Mouse (Mus musculus): Measurements from ENCODE around the gene Epor. TPM values are rescaled to one million over a fixed set of nuclear protein-coding genes. Genes with fewer than 3 reads are reported as not detected.

Epor gene
- polyA plus RNA-seq, 1 experiment = 1.1 TPM

DNA sequence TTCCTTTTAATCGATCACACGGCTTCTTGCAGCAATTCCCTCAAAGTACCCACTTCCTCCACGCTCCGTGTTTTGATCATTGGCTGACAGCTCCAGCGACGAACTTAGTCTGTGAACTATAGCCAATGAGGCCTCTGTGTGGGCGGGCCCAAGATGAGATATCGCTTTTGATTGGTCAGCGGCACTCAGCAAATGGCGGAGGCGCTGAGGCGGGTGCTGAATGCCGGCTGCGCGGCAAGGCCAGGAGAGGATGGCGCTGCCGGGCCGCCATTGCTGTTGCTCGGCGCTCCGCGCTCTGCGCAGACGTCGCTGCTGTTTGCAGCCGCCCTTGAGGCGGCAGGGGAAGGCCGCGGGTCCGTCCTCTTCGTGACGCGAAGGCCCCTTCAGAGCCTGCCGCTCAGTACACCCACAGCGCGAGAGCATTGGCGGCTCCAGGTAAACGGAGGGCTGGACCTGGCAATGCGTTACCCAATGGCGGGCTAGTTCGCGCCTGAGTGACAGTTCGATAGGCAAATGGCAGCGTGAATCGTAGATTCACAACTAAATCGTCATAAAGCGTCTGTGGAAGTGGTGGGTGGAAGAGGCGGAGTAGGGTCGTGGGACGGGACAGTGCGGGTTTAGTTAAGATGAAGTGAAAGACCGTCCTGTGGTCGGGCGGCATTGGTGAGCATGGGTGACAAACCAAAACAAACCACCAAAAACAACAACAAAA is 7.6 kb downstream of the Epor start, which contains the start of gene Swsap1:
Gene Swsap1, plus strand, starts transcription at position 186 of the 712 bp plus-strand sequence.
- TF ChIP-seq CTCF (IDR thresholded peaks at IDR 0.05; ENCODE audit: low read depth, low read length) (no peak), POLR2A (IDR thresholded peaks at IDR 0.05; ENCODE audit: borderline replicate concordance, low read depth, low read length) (no peak)
- H3K4me3 ChIP-seq (ENCODE audit: insufficient read depth, low read length) = peak within 1 kb of the TSS; percentile 69
- H3K4me1 ChIP-seq (ENCODE audit: control insufficient read depth, insufficient read depth, low read length) = peaks cover 4% of the 10 kb centered on the region
- peak within 1 kb of the TSS; percentile 73 for H3K27ac ChIP-seq (ENCODE audit: insufficient read depth, low read depth, low read length)

DNA sequence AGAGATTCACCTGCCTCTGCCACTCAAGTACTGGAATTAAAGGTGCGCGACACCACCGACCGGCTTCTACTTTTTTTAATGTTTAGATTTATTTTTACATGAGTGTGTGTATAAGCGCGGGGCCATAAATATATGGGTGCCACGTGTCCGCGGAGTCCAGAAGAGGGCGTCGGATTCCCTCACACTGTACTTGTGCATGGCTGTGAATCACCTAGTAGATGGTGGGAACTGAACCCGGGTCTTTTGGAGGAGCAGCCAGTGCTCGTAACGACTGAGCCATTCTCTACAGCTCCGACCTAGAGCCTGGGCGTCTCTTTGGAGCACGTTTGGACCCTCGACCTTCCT is 8.1 kb downstream of the Epor start:
- peaks cover 4% of the 10 kb centered on the region for H3K4me1 ChIP-seq (ENCODE audit: control insufficient read depth, insufficient read depth, low read length)
- H3K27ac ChIP-seq (ENCODE audit: insufficient read depth, low read depth, low read length) = peak overlapping the region; percentile 73
- TF ChIP-seq CTCF (IDR thresholded peaks at IDR 0.05; ENCODE audit: low read depth, low read length) = peak; percentile 61
- no peak for TF ChIP-seq POLR2A (IDR thresholded peaks at IDR 0.05; ENCODE audit: borderline replicate concordance, low read depth, low read length)
- peak overlapping the region; percentile 69 for H3K4me3 ChIP-seq (ENCODE audit: insufficient read depth, low read length)

DNA sequence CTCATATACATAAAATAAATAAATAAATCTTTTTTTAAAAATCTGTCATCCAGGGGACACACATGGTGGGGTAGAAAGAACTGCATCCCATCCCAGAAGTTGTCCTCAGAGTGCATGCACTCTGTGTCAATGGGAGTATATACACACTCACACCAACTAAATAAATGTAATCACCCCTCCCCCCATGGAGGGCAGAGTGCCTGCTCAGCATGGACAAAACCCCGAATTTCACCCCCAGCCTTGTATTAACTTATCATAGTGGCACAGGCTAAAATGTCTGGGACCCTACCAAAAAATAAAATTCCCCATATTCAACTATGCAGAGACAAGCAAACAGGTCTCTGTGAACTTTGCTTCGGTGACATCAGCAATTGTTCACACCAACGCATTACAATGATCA is 8.7 kb downstream of the Epor start:
- TF ChIP-seq CTCF (IDR thresholded peaks at IDR 0.05; ENCODE audit: low read depth, low read length) (no peak), POLR2A (IDR thresholded peaks at IDR 0.05; ENCODE audit: borderline replicate concordance, low read depth, low read length) (no peak)
- H3K4me3 ChIP-seq (ENCODE audit: insufficient read depth, low read length) = no peak overlapping the region
- H3K27ac ChIP-seq (ENCODE audit: insufficient read depth, low read depth, low read length) = no peak overlapping the region
- H3K4me1 ChIP-seq (ENCODE audit: control insufficient read depth, insufficient read depth, low read length) = peaks cover 4% of the 10 kb centered on the region

DNA sequence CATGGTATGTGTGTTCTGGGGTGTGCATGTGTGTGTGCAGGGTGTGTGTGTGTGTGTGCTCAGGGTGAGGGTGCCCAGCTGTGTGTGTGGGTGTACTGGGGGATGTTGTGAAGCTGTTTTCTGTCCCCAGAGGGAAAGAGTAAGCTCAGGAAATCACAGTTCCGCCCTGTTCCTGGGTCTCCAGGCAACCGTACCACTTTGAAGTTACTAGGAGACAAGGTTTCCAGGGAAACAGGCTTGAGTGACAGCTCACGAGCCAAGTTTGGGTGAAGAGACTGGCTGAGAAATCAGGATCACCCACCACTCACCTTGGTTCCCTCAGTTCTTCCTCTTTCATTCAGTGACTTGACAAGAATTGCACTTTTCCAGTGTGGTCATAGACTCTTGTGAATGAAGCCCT is 9.7 kb downstream of the Epor start:
- H3K4me1 ChIP-seq (ENCODE audit: control insufficient read depth, insufficient read depth, low read length) = peaks cover 4% of the 10 kb centered on the region
- H3K27ac ChIP-seq (ENCODE audit: insufficient read depth, low read depth, low read length) = no peak overlapping the region
- TF ChIP-seq CTCF (IDR thresholded peaks at IDR 0.05; ENCODE audit: low read depth, low read length) = no peak
- TF ChIP-seq POLR2A (IDR thresholded peaks at IDR 0.05; ENCODE audit: borderline replicate concordance, low read depth, low read length) = no peak
- H3K4me3 ChIP-seq (ENCODE audit: insufficient read depth, low read length) = no peak overlapping the region

DNA sequence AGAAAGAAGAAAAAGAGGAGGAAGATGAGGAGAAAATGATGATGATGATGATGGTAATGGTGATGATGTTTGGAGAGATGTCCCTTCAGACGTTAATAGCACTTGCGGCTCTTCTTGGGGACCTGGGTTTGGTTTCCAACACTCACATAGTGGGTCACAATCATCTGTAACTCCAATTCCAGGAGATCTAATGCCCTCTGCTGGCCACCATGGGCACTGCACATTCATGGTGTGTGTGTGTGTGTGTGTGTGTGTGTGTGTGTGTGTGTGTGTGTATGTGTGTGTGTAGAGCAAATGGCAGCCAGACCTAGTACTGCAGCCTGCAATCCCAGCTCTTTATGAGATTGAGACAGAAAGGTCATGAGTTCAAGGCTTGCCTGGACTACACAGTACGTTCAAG is 11.3 kb downstream of the Epor start:
- Histone ChIP-seq H3K27ac (ENCODE audit: insufficient read depth, low read depth, low read length) (no peak overlapping the region), H3K4me3 (ENCODE audit: insufficient read depth, low read length) (no peak overlapping the region), H3K4me1 (ENCODE audit: control insufficient read depth, insufficient read depth, low read length) (peaks cover 4% of the 10 kb centered on the region)
- TF ChIP-seq POLR2A (IDR thresholded peaks at IDR 0.05; ENCODE audit: borderline replicate concordance, low read depth, low read length) (no peak), CTCF (IDR thresholded peaks at IDR 0.05; ENCODE audit: low read depth, low read length) (no peak)

DNA sequence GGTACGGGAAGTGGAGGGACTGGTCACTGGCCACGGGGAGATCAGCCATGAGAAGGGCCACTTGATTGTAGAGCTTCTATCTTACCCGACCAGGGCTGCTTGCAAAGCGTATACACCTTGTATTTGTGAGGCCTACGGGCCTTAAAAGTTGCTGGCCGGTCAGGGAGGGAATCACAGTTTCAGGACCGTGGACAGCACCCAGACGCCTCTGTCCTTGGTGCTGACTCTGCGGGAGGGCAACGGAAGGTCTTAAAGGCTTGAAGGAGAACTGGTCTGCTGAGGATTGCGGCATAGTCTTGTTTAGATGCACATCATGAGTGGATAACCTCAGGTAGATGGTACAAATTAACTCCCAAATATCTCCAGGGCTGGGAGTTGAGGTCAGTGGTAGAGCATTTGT is 13.0 kb downstream of the Epor start:
- no peak overlapping the region for H3K27ac ChIP-seq (ENCODE audit: insufficient read depth, low read depth, low read length)

DNA sequence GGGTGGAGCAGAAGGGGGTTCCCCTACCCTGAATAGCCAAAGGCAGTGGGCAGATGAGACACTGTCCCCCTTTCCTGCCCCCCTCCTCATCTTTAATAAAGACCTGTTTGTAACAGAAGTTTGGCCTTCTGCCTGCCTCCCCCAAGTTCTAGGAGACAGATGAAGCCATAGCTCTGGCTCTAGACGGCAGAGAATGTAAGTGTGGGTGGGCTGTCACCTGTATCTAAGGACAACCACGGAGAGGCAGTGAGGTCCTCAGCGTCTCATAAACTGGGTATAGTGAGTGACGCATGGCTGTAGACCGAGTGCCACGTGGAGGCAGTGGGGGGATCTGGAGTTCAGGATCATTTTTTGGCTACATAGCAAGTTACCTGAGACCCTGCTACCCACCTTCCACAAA is 14.5 kb downstream of the Epor start:
- no peak overlapping the region for H3K4me3 ChIP-seq (ENCODE audit: insufficient read depth, low read length)
- H3K4me1 ChIP-seq (ENCODE audit: control insufficient read depth, insufficient read depth, low read length) = no peaks in the 10 kb centered on the region
- no peak overlapping the region for H3K27ac ChIP-seq (ENCODE audit: insufficient read depth, low read depth, low read length)
- TF ChIP-seq POLR2A (IDR thresholded peaks at IDR 0.05; ENCODE audit: borderline replicate concordance, low read depth, low read length) = no peak
- TF ChIP-seq CTCF (IDR thresholded peaks at IDR 0.05; ENCODE audit: low read depth, low read length) = no peak

More for the DNA sequence above, 13.0 kb downstream of the Epor start:
- TF ChIP-seq CTCF (IDR thresholded peaks at IDR 0.05; ENCODE audit: low read depth, low read length) (no peak), POLR2A (IDR thresholded peaks at IDR 0.05; ENCODE audit: borderline replicate concordance, low read depth, low read length) (no peak)
- peaks cover 4% of the 10 kb centered on the region for H3K4me1 ChIP-seq (ENCODE audit: control insufficient read depth, insufficient read depth, low read length)
- H3K4me3 ChIP-seq (ENCODE audit: insufficient read depth, low read length) = no peak overlapping the region

DNA sequence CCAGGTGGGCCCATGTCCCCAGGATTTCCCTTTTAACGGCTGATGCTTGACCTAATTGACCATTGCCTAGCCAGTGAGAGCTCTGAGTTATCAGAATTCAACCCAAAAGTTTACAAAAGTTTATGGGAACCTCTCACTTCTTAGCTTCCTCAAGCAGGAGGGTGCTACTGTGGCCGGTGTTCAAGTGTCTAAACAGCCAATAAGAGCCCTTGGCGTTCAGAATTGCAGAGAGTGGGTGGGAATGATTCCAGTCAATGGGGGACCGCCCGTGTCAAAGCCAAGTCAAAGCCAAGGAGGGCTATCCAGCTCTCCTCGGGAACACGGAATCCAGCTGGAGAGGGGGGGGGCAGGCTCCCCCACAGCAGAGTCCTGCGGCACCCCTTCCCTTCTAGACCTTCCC is 15.2 kb downstream of the Epor start:
- Histone ChIP-seq H3K27ac (ENCODE audit: insufficient read depth, low read depth, low read length) (no peak overlapping the region), H3K4me1 (ENCODE audit: control insufficient read depth, insufficient read depth, low read length) (no peaks in the 10 kb centered on the region), H3K4me3 (ENCODE audit: insufficient read depth, low read length) (no peak overlapping the region)
- TF ChIP-seq POLR2A (IDR thresholded peaks at IDR 0.05; ENCODE audit: borderline replicate concordance, low read depth, low read length) (no peak), CTCF (IDR thresholded peaks at IDR 0.05; ENCODE audit: low read depth, low read length) (no peak)

DNA sequence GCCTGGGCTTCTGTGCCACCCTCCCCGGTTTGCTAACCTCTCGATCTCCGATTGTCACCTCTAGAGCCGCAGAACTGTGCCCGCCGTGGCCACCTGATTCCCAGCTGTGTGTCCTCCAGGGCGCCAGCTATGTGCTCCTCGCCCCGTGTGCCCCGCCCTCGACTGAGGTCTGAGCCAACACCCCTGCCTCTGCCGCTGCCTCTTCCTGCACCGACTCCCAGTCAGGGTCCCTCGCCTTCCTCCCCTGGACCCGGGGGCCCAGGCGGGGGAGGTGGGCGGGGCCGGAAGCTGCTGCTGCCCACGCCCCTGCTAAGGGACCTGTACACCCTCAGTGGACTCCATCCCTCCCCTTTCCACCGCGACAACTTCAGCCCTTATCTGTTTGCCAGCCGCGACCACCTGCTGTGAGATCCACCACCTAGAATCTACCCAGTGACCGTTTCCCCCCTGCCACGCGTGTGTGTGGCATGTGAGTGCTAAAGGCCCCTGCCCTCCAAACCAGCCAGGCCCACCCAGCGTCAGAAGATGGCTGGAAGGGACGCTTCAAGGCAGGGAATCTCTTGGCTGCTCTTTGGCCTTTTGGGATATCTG is 15.7 kb downstream of the Epor start:
- Histone ChIP-seq H3K4me1 (ENCODE audit: control insufficient read depth, insufficient read depth, low read length) (no peaks in the 10 kb centered on the region), H3K27ac (ENCODE audit: insufficient read depth, low read depth, low read length) (no peak overlapping the region), H3K4me3 (ENCODE audit: insufficient read depth, low read length) (no peak overlapping the region)
- TF ChIP-seq CTCF (IDR thresholded peaks at IDR 0.05; ENCODE audit: low read depth, low read length) (no peak), POLR2A (IDR thresholded peaks at IDR 0.05; ENCODE audit: borderline replicate concordance, low read depth, low read length) (no peak)

DNA sequence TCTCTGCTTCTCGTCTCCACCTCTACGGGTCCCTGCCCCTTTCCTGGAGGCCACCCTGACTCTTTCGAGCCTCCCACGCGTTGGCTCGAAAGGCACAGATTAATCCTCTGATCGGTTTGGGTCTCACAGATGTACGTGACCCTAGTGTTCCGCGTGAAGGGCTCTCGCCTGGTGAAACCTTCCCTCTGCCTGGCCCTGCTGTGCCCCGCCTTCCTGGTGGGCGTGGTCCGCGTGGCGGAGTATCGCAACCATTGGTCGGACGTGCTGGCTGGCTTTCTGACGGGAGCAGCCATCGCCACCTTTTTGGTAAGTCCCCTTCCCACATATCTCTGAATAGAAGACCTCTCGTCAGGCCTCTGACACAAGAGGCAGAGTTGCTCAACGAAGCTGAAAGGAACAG is 19.0 kb downstream of the Epor start:
- no peak for TF ChIP-seq CTCF (IDR thresholded peaks at IDR 0.05; ENCODE audit: low read depth, low read length)
- no peak for TF ChIP-seq POLR2A (IDR thresholded peaks at IDR 0.05; ENCODE audit: borderline replicate concordance, low read depth, low read length)
- Histone ChIP-seq H3K4me1 (ENCODE audit: control insufficient read depth, insufficient read depth, low read length) (no peaks in the 10 kb centered on the region), H3K27ac (ENCODE audit: insufficient read depth, low read depth, low read length) (no peak overlapping the region), H3K4me3 (ENCODE audit: insufficient read depth, low read length) (no peak overlapping the region)

All from bone marrow macrophage, adult 2 months (primary cell).